Mouse (Mus musculus) liver, adult 10 weeks (tissue): Measurements from ENCODE around the gene Gm49322. TPM values are rescaled to one million over a fixed set of nuclear protein-coding genes. Genes with fewer than 3 reads are reported as not detected.

Experiments used
- polyA plus RNA-seq: library from polyadenylated mRNA; stranded (reverse); fragments of 350-450 nt; fragmentation: Illumina TruSeq; extraction: RNeasy Lipid Tissue Mini Kit (QIAGEN cat#74804); gene quantifications from one replicate; pipeline ENCODE4 v1.2.3, GENCODE M21; 2014; ENCODE audit warnings: low read depth, low replicate concordance

Gene Gm49322
- polyA plus RNA-seq: not detected

DNA sequence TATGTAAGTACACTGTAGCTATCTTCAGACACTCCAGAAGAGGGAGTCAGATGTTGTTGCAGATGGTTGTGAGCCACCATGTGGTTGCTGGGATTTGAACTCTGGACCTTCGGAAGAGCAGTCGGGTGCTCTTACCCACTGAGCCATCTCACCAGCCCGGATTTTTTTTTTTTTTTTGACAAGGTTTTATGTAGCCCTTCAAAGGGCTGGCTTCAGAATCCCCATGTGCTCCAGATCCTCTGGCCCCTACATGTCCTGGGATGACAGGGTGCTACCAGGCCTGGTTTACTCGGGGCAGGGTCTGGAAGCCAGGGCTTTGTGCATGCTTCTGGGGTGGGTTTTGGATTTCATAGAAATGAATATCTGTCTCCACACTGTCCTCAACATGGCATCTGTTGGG, at the start of gene Gm49322:
Gene Gm49322, plus strand, starts transcription at position 301 of the 400 bp plus-strand sequence.

DNA sequence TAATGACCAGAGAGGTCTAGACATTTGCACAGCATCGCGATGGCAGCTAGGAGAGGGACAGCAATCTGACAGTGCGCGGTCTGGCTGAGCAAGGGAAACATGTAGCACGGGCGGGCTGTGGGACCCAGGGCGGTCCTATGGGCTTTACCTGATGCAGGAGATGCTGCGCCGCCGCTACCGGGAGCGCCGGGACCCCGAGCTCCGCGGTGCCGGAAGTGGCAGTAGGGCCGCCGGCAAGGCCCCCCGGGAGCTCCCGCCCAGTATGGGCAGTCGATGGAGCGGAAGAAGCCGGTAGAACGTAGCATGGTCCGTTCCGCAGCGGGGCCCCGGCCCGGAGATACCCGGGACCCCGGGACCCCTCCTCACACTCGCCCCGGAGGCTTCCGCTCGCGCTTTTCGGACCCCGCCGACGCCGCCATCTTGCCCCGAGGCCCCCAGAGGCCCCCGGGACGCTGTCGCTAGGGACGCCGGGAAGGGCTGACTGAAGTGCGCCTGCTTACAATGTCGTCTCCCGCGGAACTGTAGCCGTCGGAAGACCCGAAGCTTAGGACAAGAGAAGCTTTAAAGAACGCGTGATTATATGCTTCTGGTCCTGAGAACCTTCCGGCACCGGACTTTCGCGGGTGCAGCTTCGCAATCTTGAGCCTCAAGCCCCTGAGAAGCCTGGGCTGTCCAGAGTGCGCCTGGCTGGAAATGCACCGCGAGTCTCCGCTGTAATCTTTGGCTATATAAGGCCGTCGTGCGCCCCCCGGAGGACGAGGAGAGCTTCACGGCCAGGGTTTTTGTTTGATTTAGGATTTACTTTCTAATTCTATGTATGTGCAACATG, 44.5 kb upstream of the Gm49322 start, which contains the start of gene Rexo1:
Gene Rexo1, minus strand, starts transcription at position 445 of the 829 bp plus-strand sequence.

DNA sequence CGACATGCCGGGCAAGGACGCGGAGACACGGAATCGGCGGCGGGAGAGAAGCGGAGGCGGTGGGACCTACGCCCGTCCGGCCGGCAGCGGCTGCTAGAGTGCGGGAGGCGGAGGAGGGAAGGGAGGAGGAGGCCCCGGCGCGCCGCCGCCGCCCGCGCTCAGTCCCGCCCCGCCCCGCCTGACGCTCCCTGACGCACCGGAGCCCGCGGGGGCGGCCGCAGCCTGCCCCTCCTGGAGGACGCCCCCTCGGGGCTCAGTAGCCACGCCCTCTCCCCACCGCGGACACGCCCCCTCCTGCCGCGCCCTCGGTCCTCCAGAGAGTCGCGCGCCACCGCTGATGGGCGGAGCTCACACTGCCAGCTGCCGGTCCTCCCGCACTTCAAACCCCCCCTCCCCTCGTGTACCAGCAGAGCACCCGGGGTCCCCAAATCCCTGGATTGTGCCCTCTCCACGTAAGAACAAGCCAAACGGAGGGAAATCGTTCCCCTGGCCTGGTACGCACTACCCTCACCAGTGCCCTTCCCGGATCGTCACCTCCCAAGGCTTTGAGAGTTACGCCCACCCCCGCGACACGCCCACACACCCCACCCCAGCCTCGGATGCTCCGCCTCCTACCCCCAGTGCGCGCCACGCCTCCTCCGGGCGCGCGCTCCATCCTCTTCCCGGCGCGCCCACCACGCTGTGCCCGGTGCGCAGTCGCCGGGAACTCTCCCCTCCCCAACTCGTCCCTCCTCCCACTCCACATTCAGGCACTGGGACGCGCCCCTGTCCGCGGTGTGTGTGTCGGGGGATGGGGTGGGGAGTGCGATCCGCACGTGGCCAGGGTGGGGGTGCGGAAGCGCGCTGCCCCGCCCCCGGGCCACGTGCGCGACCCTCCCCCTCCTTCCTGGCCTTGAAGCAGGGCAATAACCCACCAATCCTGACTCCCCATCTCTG, 28.4 kb upstream of the Gm49322 start, which contains the start of gene Klf16:
Gene Klf16, minus strand, starts transcription at position 127 of the 936 bp plus-strand sequence.

DNA sequence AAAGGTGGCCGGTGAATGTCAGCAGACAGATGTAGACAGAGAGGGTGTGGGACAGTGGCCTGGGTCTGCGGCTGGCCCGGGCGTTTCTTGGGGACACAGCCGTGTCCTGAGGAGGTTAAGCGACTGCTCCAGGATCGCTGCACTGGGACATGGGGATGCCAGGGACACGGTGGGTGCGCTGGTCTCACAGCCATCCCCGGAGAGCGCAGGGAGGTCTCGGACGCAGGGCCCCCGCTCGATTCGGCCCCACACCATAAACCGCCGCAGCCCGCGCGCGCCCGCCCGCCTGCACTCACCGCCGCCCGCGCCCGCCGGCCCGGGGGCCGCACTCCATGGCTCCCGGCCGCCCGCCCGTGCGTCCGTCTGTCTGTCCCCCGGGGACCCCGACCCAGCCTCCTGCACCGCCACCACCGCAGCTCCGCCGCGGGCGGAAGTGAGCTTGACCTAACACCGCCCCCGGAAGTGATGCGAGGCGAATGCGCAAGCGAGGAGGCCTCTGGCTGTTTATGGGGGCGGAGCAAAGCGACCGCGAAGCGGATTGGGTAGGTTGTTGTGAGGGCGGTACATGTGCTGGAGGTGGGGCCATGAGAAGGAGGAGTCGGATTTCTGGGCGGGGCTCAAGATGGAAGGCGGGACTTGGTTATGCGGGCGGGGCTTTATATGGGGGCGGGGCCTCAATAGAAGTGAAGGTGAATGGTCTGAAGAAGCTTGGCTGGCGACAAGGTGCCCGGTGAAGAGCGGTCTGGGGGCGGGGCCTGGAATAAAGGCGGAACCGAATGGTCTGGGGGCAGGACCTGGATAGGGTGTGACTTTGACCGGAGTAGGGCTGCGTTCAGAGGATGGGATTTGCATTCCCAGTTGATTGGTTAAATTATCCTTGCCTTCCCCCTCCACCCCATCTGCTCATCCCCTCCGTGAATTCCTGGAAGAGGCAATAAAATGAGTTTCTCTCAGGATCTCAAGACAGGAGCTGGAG, 15.7 kb upstream of the Gm49322 start, which contains the start of gene Abhd17a:
Gene Abhd17a, minus strand, starts transcription at position 463 of the 976 bp plus-strand sequence.

DNA sequence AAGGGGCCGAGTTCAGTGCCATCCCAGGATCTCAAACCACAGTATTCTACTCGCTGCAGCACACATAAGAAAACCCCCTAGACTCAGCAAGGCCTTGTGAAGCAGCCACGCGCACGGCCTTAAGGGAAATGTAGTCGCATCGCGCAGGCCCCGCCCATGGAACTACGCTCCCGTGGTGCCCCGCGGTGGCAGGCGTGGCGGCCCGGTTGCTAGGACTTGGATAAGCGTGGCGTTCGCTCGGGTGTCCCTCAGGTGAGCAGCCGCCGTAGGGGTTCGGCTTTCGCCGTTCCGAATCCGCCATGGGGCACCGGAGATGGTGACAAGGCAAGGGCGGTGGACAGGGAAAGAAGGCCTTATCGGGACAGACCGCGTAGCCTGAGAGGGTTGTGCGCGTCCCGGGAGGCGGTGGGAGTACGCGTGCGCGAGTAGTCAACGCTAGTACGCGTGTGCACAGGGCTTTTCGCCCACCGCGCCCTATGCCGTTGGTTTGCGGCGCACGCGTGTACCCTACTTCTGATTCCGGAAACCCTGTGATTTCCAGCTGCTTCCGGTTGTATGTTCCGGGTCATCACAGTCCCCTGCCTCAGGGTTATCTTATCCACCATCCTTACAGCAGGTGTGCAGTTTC, 3.0 kb upstream of the Gm49322 start, which contains the start of the genes Scamp4 and Adat3:
Gene Scamp4, plus strand, starts transcription at position 175 of the 628 bp plus-strand sequence.
Gene Adat3, plus strand, starts transcription at position 183 of the 628 bp plus-strand sequence.

DNA sequence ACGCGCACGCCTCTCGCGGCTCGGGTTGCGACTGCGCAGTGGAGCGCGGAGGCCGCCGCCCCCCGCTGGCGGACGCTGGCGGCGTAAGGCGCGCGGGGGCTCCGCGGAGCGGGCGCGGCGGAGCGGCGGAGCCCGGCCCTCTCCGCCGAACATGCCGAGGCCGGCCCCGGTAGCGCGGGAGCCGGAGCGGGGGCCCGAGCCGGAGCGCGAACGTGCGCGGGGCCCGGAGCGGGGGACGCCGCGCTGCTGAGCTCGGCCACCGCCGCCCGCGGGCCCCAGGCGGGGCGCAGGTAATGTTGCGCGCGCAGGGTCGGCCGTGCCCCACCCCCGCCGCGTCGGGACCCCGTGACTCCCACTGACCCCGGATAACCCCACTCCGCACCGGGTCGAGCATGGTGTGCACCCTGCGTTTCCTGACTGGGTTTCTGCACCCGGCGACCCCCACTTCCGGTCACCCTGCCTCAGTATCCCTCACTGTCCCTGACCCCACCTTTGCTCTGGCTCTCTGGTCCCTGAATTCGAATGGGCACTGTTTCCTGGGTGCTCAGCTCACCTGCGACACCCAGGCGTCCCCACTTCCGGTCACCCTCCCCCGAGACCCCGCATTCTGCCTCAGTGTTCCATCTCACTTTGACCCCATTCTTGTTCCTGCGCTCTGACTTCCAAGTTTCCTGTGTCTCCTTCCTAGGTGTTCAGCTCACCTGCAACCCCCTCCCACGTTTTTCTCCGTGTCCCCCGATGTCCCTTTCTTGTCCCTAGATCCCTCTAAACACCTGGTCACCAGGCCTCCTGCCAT, 17.0 kb downstream of the Gm49322 start, which contains the start of gene Csnk1g2:
Gene Csnk1g2, plus strand, starts transcription at position 178 of the 796 bp plus-strand sequence.

DNA sequence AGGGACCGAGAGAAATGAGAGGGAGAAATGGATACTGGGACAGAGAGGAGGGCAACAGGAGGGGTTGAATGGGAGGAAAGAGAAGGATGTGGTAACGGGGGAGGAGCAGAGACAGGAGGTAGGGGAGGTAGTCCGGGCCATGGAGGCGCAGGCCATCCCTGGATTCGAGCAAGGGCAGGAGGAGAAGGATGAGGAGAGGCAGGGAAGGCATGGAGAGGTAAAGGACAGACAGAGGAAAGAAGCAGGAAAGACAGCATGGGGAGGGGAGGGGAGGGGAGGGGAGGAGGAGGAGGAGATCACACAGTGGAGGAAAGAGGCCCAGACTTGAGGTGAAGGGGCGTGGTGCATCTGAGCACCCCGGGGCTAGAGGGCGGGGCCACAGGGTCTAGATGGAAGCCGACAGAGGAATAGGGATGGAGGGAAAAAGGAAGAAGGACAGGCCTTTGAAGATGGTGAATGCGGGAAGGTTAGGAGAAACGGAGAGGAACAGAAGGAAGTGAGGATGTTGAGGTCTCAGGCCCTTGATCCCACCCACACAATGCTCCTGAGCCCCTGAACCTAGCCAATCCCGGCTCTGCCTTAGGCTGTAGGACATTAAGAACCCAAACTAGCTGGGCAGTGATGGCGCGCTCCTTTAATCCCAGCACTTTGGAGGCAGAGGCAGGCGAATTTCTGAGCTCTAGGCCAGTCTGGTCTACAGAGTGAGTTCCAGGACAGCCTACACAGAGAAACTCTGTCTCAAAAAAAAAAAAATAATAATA, 51.2 kb downstream of the Gm49322 start, which contains the start of gene Btbd2:
Gene Btbd2, minus strand, starts transcription at position 209 of the 761 bp plus-strand sequence.

Other genes with a start within 250 kb of the Gm49322 start
- not detected for gene Plk5, start 249.6 kb upstream of the Gm49322 start, polyA plus RNA-seq
- gene Mex3d, start 218.4 kb upstream of the Gm49322 start, polyA plus RNA-seq: 1.4 TPM
- 0.98 TPM for gene Mbd3, start 206.5 kb upstream of the Gm49322 start, polyA plus RNA-seq
- gene Uqcr11, start 199.2 kb upstream of the Gm49322 start, polyA plus RNA-seq: 3.9 TPM
- gene Tcf3, start 172.4 kb upstream of the Gm49322 start, polyA plus RNA-seq: 1.3 TPM
- not detected for gene Onecut3, start 111.2 kb upstream of the Gm49322 start, polyA plus RNA-seq
- not detected for gene Atp8b3, start 66.9 kb upstream of the Gm49322 start, polyA plus RNA-seq
- 0.72 TPM for gene Rexo1, start 44.5 kb upstream of the Gm49322 start, polyA plus RNA-seq
- 0.50 TPM for gene Klf16, start 28.7 kb upstream of the Gm49322 start, polyA plus RNA-seq
- gene Abhd17a, start 15.7 kb upstream of the Gm49322 start, polyA plus RNA-seq: not detected
- 1.7 TPM for gene Scamp4, start 3.1 kb upstream of the Gm49322 start, polyA plus RNA-seq
- not detected for gene Adat3, start 3.1 kb upstream of the Gm49322 start, polyA plus RNA-seq
- gene Csnk1g2, start 16.8 kb downstream of the Gm49322 start, polyA plus RNA-seq: 1.4 TPM
- gene Btbd2, start 51.0 kb downstream of the Gm49322 start, polyA plus RNA-seq: 0.53 TPM
- 3.1 TPM for gene Mknk2, start 72.1 kb downstream of the Gm49322 start, polyA plus RNA-seq
- 1.0 TPM for gene Mob3a, start 96.0 kb downstream of the Gm49322 start, polyA plus RNA-seq
- gene Izumo4, start 96.2 kb downstream of the Gm49322 start, polyA plus RNA-seq: 2.7 TPM
- 7.5 TPM for gene Ap3d1, start 136.2 kb downstream of the Gm49322 start, polyA plus RNA-seq
- 1.1 TPM for gene Dot1l, start 149.2 kb downstream of the Gm49322 start, polyA plus RNA-seq
- 1.1 TPM for gene Sf3a2, start 192.2 kb downstream of the Gm49322 start, polyA plus RNA-seq
- gene Plekhj1, start 192.6 kb downstream of the Gm49322 start, polyA plus RNA-seq: 5.0 TPM
- not detected for gene Amh, start 199.2 kb downstream of the Gm49322 start, polyA plus RNA-seq
- not detected for gene Jsrp1, start 207.5 kb downstream of the Gm49322 start, polyA plus RNA-seq
- gene Oaz1, start 220.6 kb downstream of the Gm49322 start, polyA plus RNA-seq: 152 TPM
- gene Lingo3, start 238.0 kb downstream of the Gm49322 start, polyA plus RNA-seq: not detected
- 5.6 TPM for gene Lsm7, start 249.2 kb downstream of the Gm49322 start, polyA plus RNA-seq
- 0.58 TPM for gene Sppl2b, start 249.3 kb downstream of the Gm49322 start, polyA plus RNA-seq